Mouse (Mus musculus): ENCODE measurements around the gene Mdm2.

- TF ChIP-seq CTCF (IDR thresholded peaks at IDR 0.05; ENCODE audit: extremely low read depth, insufficient read length, insufficient replicate concordance, low read depth, low read length) (no peak), POLR2A (IDR thresholded peaks at IDR 0.05; ENCODE audit: low read depth, low read length) (no peak)
Observed at GRCm38 (mm10) chr10:117685171-117685848, 25.2 kb downstream of the Mdm2 start.
